Mouse (Mus musculus): ENCODE data around the gene Vkorc1. TPM values are rescaled to one million over a fixed set of nuclear protein-coding genes. Genes with fewer than 3 reads are reported as not detected.

The Vkorc1 gene
- polyA plus RNA-seq, 1 experiment from 2014 or later, result 69.9 TPM

DNA sequence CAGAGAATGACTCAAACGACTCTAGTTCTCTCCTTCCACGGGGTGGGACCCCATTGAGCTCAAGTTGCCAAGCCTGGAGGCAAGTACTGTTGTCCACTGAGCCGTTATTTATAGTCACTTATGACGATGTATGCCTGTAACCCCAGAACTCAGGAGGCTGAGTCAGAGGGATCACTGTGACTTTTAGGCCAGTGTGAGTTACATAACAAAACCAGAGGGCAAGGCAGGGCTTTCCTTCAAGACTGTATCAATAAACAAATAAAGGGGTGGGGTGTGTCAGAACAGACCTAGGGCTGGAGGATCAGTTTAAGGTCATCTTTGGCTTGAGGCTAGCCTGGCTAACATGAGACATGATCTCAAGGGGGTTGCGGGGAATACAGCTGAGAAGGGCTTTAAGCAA is 44.5 kb downstream of the Vkorc1 start:
- H3K4me1 ChIP-seq (ENCODE audit: control insufficient read depth, insufficient read depth, low read length), result no peaks in the 10 kb centered on the region
- no peaks in the 10 kb centered on the region for H3K27me3 ChIP-seq (replicated peaks; ENCODE audit: control insufficient read depth, insufficient read depth, low read length)
- no peaks in the 10 kb centered on the region for H3K9me3 ChIP-seq (replicated peaks; ENCODE audit: control insufficient read depth, low read length)
- no peak overlapping the region for H3K9ac ChIP-seq (ENCODE audit: low read length)
- 0 out of 2 replicates have a peak, but pooled peaks cover 3% of the 10 kb centered on the region for H3K36me3 ChIP-seq (ENCODE audit: control insufficient read depth, insufficient read depth, low read length)
- DNase-seq (ENCODE audit: low spot score) (no peak), ATAC-seq (no peak)
- no peak overlapping the region for H3K27ac ChIP-seq (ENCODE audit: low read depth, low read length)
- WGBS, result 78% methylated on average over 5 of the region's 5 CpGs
- H3K4me2 ChIP-seq (ENCODE audit: low read length), result no peak overlapping the region
- H3K4me3 ChIP-seq (ENCODE audit: low read depth, low read length), result no peak overlapping the region

DNA sequence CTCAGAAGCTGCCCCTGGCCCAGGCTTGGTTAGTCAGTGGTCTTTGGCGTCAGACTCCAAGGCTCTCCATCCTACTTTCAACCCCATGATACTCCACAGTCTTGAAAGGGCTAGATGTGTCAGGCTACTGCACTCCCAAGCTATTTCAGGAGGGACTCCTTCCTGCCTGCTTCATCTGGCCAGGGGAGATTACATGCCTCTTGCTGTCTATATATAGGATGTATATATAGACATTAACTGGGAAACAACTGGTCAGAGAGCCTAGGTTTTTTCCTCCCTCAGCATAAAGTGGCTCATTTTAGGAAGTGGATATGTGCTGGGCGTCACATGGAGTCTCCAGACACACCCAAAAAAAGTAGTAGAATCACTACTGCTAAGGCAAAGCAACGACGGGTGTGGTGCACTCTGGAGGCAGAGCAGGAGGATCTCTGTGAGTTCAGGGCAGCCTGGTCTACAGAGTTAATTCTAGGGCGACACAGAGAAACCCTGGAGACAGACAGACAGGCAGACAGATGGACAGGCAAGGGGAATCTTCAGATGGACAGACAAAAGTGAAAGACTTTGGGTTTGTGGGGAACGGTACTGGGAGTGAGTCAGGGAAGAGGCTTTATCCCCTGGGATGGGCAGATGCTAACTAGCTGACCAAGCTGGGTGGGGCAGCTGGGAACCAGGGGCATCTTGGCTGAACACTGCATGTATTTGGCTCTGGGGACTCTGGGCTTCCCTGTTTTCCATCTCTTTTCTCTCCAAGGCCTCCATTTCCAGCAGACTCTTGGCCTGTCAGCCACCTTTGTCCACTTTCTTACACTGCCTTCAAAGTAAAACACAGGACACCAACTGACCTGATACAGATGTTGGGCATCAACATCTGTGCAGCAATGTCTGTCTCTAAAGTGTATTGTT is 45.2 kb downstream of the Vkorc1 start:
- ATAC-seq (no peak), DNase-seq (ENCODE audit: low spot score) (no peak)
- no peaks in the 10 kb centered on the region for H3K9me3 ChIP-seq (replicated peaks; ENCODE audit: control insufficient read depth, low read length)
- no peaks in the 10 kb centered on the region for H3K27me3 ChIP-seq (replicated peaks; ENCODE audit: control insufficient read depth, insufficient read depth, low read length)
- H3K27ac ChIP-seq (ENCODE audit: low read depth, low read length), result no peak overlapping the region
- 79% methylated on average over 6 of the region's 6 CpGs for WGBS
- H3K4me2 ChIP-seq (ENCODE audit: low read length), result no peak overlapping the region
- H3K9ac ChIP-seq (ENCODE audit: low read length), result no peak overlapping the region
- 0 out of 2 replicates have a peak, but pooled peaks cover 3% of the 10 kb centered on the region for H3K36me3 ChIP-seq (ENCODE audit: control insufficient read depth, insufficient read depth, low read length)
- no peaks in the 10 kb centered on the region for H3K4me1 ChIP-seq (ENCODE audit: control insufficient read depth, insufficient read depth, low read length)
- no peak overlapping the region for H3K4me3 ChIP-seq (ENCODE audit: low read depth, low read length)

Other genes with a start within 250 kb of the Vkorc1 start
- 40.8 and 45.7 TPM in 2 replicates for gene Bcl7c, start 186.7 kb downstream of the Vkorc1 start, polyA plus RNA-seq (2014; fragmentation: Nextera tagmentation; extraction: Ambion mirVana)
- 5.3 and 5.9 TPM in 2 replicates for gene Ctf1, start 182.9 kb downstream of the Vkorc1 start, polyA plus RNA-seq (2014; fragmentation: Nextera tagmentation; extraction: Ambion mirVana)
- gene Ctf2, start 163.5 kb downstream of the Vkorc1 start, polyA plus RNA-seq (2014; fragmentation: Nextera tagmentation; extraction: Ambion mirVana), result 0.09 TPM in 1 of 2 replicates, not detected in the other
- gene Fbxl19, start 151.1 kb downstream of the Vkorc1 start, polyA plus RNA-seq (2014; fragmentation: Nextera tagmentation; extraction: Ambion mirVana), result 7.2 and 7.8 TPM in 2 replicates
- 3.3 and 4.2 TPM in 2 replicates for gene Orai3, start 125.8 kb downstream of the Vkorc1 start, polyA plus RNA-seq (2014; fragmentation: Nextera tagmentation; extraction: Ambion mirVana)
- 17.0 and 18.0 TPM in 2 replicates for gene Setd1a, start 118.9 kb downstream of the Vkorc1 start, polyA plus RNA-seq (2014; fragmentation: Nextera tagmentation; extraction: Ambion mirVana)
- not detected in 2 replicates for gene Gm49388, start 110.0 kb downstream of the Vkorc1 start, polyA plus RNA-seq (2014; fragmentation: Nextera tagmentation; extraction: Ambion mirVana)
- 6.9 and 9.7 TPM in 2 replicates for gene Hsd3b7, start 95.0 kb downstream of the Vkorc1 start, polyA plus RNA-seq (2014; fragmentation: Nextera tagmentation; extraction: Ambion mirVana)
- gene Stx4a, start 71.3 kb downstream of the Vkorc1 start, polyA plus RNA-seq (2014; fragmentation: Nextera tagmentation; extraction: Ambion mirVana), result 9.7 and 11.1 TPM in 2 replicates
- 15.7 and 22.3 TPM in 2 replicates for gene Stx1b, start 71.1 kb downstream of the Vkorc1 start, polyA plus RNA-seq (2014; fragmentation: Nextera tagmentation; extraction: Ambion mirVana)
- 12.0 and 16.8 TPM in 2 replicates for gene Zfp646, start 19.4 kb downstream of the Vkorc1 start, polyA plus RNA-seq (2014; fragmentation: Nextera tagmentation; extraction: Ambion mirVana)
- 24.1 and 29.1 TPM in 2 replicates for gene Zfp668, start 18.8 kb downstream of the Vkorc1 start, polyA plus RNA-seq (2014; fragmentation: Nextera tagmentation; extraction: Ambion mirVana)
- gene Prss53, start 4.6 kb downstream of the Vkorc1 start, polyA plus RNA-seq (2014; fragmentation: Nextera tagmentation; extraction: Ambion mirVana), result 0.61 and 0.63 TPM in 2 replicates
- gene Gm21974, start 163 bp downstream of the Vkorc1 start, polyA plus RNA-seq (2014; fragmentation: Nextera tagmentation; extraction: Ambion mirVana), result not detected in 2 replicates
- gene Bckdk, start 8.5 kb upstream of the Vkorc1 start, polyA plus RNA-seq (2014; fragmentation: Nextera tagmentation; extraction: Ambion mirVana), result 108 and 131 TPM in 2 replicates
- 51.1 and 56.7 TPM in 2 replicates for gene Kat8, start 16.9 kb upstream of the Vkorc1 start, polyA plus RNA-seq (2014; fragmentation: Nextera tagmentation; extraction: Ambion mirVana)
- 0.17 TPM in 1 of 2 replicates, not detected in the other for gene Prss8, start 34.5 kb upstream of the Vkorc1 start, polyA plus RNA-seq (2014; fragmentation: Nextera tagmentation; extraction: Ambion mirVana)
- gene Prss36, start 51.1 kb upstream of the Vkorc1 start, polyA plus RNA-seq (2014; fragmentation: Nextera tagmentation; extraction: Ambion mirVana), result 12.3 and 12.9 TPM in 2 replicates
- 55.9 and 60.1 TPM in 2 replicates for gene Fus, start 71.8 kb upstream of the Vkorc1 start, polyA plus RNA-seq (2014; fragmentation: Nextera tagmentation; extraction: Ambion mirVana)
- 7.1 and 11.5 TPM in 2 replicates for gene Pycard, start 98.2 kb upstream of the Vkorc1 start, polyA plus RNA-seq (2014; fragmentation: Nextera tagmentation; extraction: Ambion mirVana)
- gene Trim72, start 108.3 kb upstream of the Vkorc1 start, polyA plus RNA-seq (2014; fragmentation: Nextera tagmentation; extraction: Ambion mirVana), result not detected in 2 replicates
- 0.22 and 0.41 TPM in 2 replicates for gene Itgam, start 167.0 kb upstream of the Vkorc1 start, polyA plus RNA-seq (2014; fragmentation: Nextera tagmentation; extraction: Ambion mirVana)
- gene Gm49368, start 167.1 kb upstream of the Vkorc1 start, polyA plus RNA-seq (2014; fragmentation: Nextera tagmentation; extraction: Ambion mirVana), result not detected in 2 replicates
- 0.06 TPM in 1 of 2 replicates, not detected in the other for gene Itgax, start 233.9 kb upstream of the Vkorc1 start, polyA plus RNA-seq (2014; fragmentation: Nextera tagmentation; extraction: Ambion mirVana)

Measured in forebrain, embryonic 14.5 days (tissue).